Mouse (Mus musculus) layer of hippocampus, postnatal 10 days (tissue): ENCODE data around the gene Casq1. TPM values are rescaled to one million over a fixed set of nuclear protein-coding genes. Genes with fewer than 3 reads are reported as not detected.

ENCODE experiments used
- DNase-seq, 2 experiments: peaks; one replicate each; pipeline ENCODE4 v3.0.0; 2021; ENCODE audit warnings: low spot score in 2 of 2
- total RNA-seq, 2 experiments: library from RNA; stranded (reverse); gene quantifications; 2 replicates each; pipeline ENCODE4 v1.2.3; 2021

Casq1 gene
- total RNA-seq, 2 experiments from 2014 or later, result 1.2 to 1.6 TPM

DNA sequence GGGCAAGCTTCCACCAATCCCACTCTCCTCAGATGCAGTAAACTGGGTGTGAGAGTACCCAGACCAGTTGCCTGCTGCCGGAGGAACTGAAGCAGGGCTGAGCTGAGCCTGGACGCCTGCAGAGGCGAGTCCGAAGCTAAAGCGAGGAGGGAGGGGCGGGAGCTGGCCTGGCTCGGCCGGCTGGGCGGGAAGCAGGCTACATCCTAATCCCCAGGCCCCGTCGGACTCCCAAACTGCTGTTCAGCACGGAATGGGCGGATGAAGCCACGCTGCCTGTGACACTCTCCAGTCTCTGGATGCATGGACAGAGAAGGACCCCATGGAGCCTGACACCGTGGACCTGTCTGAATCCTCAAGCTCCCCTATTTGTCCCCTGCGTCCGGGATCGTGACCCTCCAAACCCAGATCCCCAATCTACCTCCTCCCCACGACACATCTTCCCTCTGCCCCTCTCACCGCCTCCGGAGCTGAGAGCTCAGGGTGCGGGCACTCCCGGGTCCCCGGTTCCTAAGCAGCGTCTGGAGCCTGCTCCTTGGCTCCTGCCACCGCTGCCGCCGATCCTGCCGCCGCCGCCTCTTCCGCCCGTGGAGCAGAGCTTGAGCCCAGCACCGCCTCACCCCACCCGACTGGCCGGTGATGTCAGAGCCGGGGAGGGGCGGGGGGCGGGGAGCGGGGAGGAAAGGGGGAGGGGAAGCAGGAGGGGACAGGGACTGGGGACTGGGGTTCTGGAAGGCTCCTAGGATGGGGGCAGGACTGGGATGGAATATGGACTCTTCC is 13.3 kb downstream of the Casq1 start, which contains the start of gene Pea15a:
Gene Pea15a (minus strand): TSS at position 664 of the 777 bp plus-strand sequence.
- peak; percentile 77 to 84 for DNase-seq

DNA sequence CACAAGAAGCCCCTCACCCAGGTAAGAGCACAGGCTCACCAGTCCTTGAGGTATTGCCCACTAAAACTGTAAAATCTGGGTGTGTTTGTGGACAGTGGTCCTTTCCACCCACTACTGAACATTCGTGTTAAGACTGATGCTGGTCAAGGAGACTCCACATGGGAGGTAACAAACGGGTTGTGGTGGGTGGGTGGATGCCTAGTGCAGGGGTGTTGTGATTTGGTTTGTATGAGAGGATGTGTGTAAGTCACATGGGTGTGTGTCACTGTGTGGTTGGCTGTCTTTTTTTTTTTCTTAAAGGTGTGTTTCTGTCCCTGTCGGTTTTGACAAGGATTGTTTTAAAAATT is 14.0 kb downstream of the Casq1 start:
- DNase-seq, result no peak

DNA sequence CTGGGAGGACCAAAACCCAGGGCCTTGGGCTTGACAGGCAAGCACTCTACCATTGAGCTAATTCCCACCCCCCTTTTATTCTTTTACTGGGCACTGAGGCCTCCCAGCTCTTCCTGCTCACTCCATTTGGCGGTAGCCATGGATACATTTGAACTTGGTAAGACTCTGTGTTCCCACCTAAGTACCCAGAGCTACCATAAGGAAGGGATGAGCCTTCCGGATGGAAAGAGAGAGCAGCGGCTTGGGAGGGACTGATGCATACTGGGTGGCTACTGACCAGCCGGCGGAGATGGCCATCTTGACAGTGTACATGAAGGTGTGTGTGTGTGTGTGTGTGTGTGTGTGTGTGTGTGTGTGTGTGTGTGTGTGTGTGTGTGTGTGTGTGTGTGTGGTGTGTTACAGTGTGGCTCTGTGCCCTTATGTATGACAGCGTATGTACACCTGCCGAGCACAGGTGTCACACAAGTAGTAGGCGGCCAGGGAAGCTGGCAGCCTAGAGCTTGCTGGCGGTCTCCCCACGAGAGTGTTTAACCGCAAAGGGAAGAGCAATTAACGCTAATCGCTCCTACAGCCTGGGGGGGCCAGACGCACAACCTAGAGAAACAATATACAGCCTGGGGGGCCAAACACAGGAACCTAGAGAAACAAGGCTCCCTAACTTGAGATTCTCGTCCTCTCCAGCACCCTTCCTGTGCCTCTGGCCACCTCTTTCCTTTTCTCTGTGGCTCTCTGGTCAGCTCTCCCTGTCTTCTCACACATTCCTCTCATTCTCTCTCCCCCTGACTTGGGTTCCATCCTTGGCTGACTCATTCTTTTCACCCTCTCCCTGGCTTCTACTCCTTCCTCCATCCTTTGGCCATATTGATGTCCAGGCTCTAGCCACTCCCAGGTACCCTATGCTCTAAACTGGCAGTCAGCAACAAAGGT is 14.6 kb downstream of the Casq1 start:
- no peak for DNase-seq

DNA sequence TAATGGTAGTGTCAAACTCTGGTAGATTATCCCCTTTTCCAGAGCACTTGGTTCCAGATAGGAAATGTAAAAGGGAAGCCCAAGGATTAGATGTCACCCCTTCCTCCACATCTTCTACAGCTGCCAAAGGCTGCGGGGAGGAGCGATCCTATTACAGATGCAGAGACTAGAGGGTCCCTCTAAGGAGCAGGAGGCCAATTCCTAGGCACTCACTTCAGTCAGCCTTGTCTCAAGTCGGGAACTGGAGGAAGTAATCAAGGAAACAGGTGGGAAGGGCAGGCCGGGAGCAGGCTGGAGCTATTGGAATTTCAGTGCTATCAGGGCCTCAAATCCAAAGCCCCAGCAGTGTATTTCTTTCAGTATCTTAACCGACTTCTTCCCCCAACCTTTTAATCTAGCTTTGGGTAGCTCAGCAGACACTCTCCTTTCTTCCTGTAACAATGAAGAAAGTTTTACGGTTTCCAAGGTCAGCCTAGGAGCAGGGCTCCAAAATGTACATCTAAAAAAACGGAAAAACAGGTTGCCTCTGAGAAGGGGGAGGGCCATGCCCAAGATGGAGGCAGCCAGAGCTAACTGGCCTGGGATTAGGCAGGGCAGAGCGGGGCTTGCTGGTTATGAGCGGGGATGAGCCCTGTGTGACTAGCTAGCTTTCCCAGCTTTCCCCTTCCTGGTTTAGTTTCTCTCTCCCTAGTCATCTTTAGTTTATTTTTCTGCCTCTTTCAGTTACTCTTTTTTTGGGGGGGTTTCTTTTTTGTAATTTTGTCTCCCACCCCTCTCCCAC is 15.4 kb downstream of the Casq1 start:
- DNase-seq, result no peak

DNA sequence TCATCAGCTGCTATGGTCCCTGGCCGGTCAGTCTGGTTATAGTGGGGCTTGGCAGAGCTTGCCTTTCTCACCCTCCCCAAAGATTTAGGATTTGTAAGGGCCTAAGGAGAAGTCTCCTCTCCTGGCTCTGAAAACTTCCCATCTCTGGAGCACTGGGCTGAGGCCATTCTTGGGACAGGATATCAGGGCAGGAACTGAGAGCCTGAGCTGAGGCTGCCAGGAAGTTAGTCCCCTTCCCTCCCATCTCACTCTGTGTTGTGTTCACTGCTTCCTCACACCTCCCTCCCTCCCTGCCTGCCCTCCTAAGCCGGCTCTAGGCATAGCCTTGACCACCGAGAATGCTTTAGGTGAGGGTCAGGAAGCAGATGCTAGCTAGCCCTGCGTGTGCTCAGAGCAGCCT is 16.1 kb downstream of the Casq1 start:
- no peak for DNase-seq

DNA sequence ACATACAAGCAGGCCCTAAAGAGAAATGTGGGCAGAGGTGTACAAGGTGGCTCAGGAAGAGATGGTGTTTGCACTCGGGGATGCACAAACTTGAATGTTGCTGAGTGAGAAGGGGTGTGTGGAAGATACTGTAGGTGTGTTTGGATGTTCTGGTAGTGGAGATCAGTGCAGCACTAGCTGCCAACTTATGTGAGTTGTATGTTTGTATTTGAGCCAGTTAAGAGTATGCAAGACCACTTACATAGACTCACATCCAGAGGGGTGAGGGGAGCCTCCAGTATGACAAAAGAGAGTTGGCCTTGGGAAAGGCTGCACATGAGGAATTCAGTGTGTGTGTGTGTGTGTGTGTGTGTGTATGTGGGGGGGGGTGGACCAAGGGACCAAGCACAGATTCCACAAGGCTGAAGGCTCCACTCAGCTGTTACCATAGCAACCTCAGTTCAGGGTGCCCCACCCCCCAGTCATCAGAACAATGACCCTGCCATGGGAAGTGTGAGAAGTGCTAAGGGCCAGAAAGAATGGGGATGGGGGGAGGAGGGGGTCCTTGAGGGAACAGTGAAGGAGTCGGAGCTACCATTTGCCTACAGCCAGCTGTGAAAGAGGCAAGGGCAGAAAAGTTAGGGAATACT is 16.7 kb downstream of the Casq1 start:
- DNase-seq, result no peak

DNA sequence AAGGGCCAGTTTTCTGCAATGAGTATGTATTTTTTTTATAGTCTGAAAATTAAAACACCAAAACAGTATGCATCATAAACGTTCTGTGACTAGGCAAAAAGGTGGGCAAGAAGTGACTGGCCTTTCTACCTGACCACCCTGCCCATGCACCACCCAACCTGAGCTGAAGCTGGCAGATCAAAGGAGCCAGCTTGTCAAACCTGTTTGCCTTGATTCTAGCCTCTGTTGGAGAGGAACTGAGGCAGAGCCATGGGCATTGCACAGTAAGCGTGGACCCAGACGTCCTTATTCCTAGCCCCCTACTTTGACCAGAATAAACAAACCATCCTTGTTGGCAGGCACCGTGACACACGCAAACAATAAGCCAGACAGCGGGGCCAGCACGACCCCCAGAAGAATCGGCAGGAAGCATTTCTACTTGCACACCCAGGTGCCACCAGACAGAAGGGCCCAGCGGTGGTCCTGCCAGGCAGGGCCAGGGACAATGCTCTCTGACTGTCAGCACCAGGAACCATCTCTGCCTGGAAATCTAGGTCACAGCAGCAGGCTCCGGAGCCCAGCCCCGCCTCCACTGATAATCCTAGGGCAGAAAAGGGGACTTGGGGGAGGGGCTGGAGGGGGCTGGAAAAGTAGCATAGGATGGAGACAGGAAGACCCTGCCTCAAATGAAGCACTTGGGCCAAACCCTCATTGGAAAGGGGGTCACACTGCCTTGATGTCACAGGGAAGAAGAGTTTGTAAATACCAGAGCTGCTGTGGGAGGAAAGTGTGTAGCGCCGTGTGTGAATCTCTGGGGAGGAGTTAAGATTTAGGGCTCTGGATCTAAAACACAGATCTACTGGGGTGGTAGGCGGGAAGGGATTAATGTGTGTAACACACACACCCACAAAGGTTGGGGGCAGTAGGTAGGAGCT is 17.4 kb downstream of the Casq1 start:
- no peak for DNase-seq

DNA sequence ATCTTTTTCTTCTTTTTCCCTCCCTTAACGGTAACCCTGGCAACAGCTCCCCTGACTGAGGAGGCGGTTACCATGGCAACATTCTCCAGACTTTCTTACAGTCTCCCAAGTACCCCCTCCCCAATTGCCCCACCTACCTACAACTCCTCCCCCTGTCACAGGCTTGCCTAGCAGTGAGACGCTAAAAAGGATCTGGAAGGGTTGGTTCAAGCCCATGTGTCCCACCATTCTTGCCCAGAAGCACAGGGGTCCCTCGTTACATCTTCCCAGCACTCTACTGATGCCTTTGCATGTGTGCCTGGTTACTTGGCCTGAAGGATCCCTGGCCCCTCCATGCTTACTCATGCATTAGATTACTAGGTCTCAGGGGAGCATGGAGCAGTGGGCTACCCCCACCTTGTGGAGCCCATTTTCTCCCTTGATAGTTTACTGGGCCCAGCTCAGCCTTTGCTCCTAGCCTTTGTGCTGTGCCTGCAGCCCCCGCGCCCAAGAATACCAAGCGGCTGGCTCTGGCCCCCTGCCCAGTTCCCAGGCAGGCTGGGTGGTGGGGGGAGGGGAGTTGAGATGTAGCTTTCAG is 18.7 kb downstream of the Casq1 start:
- DNase-seq, result peak; percentile 82 to 88

DNA sequence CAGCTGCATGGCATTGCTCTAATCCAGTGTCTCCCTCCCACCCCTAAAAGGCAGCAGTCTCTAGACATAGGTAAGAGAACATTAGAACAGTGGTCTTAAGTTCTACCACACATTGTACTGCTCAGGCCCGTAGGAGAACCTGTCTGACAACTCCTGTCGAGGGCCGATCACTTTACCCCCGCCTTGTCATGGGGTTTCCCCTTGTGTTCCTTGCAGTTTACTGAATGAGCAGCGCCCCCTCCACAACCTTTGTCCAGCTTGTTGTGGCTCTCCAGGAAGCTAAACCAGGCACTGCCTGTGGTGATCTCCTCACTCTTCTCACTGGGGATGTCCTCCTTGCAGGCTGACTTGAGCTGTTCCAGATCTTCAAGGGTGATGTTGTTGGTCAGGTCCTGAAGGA is 19.5 kb downstream of the Casq1 start:
- DNase-seq, result no peak

DNA sequence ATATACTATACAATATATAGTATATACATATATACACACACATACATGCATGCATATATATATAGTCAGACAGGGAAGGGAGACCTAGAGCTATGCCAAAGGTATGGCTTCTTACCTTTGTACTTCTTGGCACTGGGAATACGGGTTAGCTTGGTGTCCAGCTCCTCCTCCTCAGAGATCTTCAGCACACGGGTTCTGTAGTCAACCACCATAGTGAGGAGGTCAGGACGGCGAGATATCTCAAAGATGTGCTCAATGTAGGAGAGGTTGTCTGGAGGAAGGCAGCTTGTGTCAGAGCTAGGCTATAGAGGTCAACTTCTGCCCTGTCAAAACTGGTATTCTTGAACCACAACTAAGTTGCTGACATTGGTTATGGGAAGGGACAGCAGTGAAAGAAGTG is 20.7 kb downstream of the Casq1 start:
- no peak for DNase-seq

DNA sequence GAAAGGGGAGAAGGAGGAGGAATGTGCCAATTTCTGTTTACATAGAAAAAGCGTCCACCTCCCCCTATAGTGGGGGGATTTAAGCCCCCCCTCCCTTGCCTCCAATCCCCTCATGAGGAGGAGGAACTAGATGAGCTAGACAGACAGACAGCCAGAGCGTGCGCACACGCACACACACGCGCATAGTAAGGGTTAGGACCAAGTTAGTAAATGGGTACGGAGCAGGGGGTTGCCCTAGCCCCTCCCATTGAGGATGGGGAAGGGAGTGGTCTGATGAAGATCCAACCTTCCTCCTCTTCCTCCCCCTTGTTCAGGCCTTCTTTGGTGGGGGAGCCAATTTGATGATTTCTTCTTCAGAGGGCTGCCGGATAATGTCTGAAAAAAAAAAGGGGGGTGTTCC is 21.4 kb downstream of the Casq1 start:
- no peak for DNase-seq

DNA sequence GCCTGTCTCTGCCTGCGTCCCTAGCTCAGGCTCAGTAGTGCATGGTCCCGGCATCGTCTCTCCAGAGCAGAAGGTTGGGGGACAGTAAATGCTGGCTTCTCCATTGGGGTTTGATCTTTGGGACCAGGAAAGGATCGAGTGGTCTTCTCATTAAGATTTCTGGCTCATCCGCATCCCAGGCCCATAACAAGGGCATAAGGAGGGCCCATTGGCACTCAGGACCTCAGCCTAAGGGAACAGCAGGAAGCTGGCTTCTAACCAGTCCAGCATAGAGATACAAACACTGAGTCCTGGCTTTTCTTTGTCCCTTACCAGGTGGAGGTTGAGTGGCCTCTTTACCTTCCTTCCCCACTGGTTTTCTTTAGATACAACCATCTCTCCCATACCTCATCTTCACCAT is 21.8 kb downstream of the Casq1 start:
- peak in 1 of 2 experiments; percentile 19 for DNase-seq

DNA sequence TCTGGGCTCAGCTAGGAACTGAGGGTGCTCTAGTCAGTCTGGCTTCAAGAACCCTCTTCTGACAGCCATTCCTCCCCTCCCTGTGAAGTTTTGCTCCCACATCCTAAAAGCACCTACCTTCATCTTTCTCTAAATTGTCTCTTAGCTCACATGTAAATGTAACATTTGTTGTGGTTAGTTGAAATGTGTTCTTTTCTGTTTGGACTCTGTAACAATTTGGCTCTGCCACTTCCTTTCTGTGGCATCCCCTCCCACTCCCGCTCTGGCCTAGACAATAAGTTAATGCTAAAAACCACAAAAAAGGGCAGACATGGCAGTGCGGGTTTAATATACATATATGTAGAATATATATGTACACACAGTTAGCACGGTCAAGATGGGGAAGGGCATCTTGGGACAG is 22.5 kb downstream of the Casq1 start:
- no peak for DNase-seq

DNA sequence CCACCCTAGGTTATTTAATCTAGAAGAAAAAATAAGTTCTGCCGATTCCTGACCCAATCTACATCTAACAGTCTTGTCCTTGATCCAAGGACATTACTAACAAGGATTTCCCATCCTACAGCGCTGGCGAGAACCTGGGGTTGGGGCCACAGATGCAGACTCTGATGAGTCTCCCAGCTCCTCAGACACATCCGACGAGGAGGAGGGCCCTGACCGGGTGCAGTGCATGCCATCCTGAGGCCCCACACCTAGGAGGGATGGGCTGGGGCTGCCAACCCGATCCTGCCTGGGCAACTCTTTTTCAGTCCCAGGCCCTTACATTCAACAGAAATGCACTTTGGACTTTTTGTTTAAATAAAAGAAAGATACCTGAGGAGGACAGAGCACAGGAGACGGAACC is 25.2 kb downstream of the Casq1 start:
- DNase-seq, result no peak

DNA sequence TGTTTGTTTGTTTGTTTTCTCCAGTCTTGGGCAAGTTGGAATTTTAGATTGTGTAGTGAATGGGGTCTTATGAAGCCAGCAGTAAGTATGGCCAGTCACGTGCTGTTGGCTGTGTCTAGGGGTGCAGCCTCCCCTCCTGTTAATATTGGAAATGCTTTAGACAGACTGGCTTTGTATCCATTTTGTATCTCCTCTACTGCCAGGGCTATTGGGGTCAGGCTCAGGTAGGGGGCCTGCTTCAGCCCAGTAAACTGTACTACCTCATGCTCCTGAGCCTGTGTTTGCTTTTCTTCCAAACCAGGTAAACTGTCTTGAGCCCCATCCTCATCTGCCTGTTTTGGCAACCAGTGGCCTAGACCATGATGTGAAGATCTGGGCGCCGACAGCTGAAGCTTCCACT is 27.5 kb downstream of the Casq1 start:
- no peak for DNase-seq

DNA sequence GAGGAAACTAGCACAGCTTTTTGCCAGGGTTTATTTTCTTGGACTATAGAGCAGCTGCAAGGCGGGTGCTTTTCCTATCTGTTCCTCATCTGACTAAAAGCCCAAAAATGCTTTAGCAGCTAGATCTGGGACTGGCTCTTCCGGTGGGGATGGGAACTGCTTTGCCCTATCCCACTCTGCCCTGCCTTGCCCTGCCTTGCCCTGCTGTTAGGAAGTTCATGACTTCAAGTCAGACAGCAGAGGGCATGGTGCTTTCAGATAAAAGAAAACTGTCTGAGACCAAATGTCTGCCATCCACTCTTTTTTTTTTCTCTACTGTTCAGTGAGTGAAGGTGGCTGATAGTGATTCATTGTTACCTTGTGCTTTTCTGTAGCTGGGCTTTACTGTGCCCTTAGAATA is 28.1 kb downstream of the Casq1 start:
- DNase-seq, result no peak

DNA sequence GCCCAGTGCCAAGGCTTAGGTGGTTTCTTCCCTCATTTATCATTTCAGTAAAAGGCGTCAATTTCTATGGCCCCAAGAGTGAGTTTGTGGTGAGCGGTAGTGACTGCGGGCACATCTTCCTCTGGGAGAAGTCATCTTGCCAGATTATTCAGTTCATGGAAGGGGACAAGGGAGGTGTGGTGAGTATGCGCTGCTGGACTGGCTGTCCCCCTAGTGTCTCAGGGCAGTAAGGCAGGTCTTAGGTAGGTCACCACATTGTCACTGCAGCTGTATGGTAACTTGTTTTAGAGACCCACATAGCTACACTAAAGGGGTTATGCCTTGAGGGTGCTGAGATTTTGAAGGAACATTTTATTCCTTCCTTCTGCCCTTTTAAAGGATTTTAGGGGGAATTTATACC is 30.8 kb downstream of the Casq1 start:
- DNase-seq, result no peak

DNA sequence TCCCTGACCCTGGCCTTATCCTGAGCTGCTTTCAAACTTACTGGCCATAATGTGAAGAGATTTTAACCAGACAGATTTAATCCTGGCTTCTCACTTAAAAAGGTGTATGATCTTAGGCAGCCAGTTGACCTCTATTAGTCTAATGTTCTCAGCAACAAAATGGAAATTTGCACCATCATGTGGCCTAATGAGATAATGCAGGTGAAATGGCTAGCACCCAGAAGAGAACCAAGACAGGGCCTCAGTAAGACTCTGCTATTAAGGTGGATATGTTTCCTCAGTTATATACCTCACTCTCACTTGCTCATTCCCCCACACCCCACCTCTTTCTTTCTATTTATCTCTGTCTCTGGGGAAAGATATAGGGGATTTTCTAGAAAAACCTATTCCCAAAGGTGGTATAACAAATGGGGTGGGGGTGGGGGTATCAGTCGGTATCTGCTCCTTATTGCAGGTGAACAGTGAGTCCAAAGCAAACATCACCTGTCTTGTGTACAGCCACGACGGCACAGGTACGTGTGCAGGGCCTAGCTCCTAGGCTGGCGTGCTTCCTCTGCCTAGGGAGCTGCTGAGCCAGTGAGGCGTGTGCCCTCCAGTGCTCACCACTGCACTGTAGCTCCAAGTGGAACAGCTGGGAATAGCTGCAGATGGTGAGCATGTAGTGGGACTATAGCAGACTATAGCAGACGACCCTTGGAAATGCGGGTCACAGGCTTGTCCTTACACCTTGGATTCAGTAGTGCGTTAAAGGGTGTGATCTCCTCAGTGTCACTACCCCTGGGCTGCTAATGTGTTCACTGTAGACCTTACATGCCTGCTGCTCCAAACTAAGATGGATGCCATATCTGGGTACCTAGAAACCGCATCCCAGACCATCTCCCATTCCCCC is 33.0 kb downstream of the Casq1 start:
- DNase-seq, result no peak

DNA sequence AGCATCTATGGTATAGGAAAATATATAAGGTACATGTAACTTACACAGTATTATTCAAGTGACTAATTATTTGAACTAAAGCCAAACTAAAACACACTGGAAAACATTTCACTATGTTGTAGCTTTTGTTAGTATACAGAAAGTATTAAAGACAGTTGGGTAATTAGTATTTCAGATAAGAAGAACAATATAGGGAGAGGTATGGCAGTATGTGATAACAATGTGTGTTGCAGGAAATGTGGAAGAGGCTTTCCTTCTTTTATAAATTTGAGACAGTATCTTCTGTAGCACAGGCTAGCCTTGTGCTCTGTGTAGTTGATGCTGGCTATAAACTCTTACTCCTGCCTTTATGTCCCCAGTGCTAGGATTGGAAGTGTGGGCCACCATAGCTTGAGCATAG is 35.8 kb downstream of the Casq1 start:
- no peak for DNase-seq
